Mouse (Mus musculus) cerebellum, adult 11 months (tissue): ENCODE data around the gene Poc1a.

Experiments
- DNase-seq: peaks from one replicate; pipeline ENCODE4 v3.0.0; 2022

The Poc1a gene

DNA sequence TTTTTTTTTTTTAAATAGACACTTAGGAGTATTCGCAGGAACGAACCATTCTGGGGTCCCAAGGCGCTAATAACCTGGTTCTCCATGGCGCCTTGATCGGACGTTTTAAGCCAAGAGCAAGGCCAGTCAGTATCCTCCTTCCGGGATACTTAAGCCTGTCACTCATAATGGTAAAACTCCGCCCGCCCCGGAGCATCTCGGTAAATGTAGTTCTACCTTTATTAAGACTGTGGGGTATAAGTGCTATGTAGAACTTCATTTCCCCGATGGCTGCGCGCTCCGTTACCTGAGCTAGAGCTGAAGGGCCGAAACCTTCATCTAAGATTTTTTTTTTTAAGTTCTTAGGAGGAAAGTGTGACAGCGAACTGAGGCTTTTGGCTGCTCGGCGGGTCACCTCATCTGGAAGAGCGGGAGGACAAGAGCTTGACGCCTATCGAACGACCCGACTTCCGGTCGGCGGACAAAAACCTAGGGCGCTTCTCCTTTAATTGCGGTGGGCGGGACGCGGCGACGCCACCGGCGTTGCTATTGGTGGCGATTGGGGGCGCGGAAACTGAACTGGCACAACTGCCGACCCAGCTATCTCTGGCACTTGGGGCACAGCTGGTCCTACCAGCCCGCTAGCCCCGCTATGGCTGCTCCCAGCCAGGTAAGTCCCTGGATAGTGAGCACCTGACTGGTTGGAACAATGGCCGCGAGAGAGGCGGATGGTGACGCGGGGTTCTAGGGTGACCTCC is at the start of gene Poc1a:
Gene Poc1a, plus strand, starts transcription at position 254 of the 737 bp plus-strand sequence.
- peak; percentile 88 for DNase-seq

DNA sequence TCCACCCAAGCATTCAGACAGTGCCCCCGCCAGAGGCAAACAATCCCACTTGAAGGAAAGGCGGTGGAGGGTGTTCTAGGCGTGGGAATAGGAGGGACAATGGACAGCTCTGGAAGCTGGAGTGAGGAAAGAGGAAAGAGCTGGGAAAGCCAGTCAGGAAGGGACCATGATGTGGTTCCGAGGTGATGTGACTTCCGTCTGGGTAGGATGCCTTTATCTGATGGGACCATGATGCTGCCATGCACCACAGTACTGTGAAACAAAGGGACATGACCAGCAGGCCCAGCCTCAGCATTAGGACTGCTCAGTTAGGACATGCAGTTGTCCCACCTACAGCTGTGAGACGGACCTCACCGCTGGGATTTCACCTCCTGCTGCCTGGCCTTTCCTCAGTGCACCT is 49.6 kb upstream of the Poc1a start:
- DNase-seq, result no peak

GRCm38 (mm10) chr9:106231816-106232215 is 49.0 kb upstream of the Poc1a start:
- no peak for DNase-seq

DNA sequence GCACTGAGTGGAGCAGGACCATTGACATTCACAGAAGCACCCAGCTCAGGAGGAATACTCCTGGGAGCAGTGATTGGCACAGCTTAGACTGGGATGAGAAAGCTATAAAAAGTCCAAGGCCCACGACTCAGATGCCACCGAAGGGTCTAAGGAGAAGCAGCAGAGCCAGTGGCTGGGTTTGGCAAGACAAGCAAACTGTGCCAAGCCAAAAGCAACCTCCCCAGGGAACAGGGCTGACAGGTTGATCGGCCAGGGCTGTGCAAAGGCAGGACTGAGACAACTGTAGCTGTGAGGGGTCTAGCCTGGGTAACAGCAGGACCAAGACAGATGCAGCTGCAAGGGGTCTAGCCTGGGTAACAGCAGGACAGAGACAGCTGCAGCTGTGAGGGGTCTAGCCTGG is 47.9 kb upstream of the Poc1a start:
- no peak for DNase-seq

- DNase-seq, result no peak
Measured at GRCm38 (mm10) chr9:106233953-106234352, 46.9 kb upstream of the Poc1a start.

- DNase-seq, result no peak
Measured at GRCm38 (mm10) chr9:106235194-106235830, 45.5 kb upstream of the Poc1a start.

- no peak for DNase-seq
Measured at GRCm38 (mm10) chr9:106236156-106236817, 44.6 kb upstream of the Poc1a start.

- no peak for DNase-seq
Measured at GRCm38 (mm10) chr9:106236818-106237211, 44.0 kb upstream of the Poc1a start.

- no peak for DNase-seq
Measured at GRCm38 (mm10) chr9:106237401-106237800, 43.5 kb upstream of the Poc1a start.

DNA sequence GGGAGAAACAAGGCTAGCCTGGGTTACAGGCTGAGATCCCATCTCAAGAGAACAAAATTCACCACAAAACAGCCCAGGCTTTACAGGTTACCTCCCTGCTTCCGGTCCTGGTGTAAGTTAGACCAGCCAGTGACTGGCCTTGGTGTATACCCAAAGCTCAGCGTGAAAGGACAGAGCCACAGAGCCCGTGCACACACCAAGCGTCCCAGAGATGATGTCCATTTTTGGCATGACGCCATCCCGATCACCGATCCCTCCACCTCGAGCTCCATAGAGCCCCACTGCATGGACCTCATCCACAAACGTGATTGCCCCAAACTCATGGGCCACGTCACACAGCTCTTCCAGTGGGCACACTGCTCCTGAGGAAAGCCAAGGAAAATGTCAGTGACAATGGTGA is 43.0 kb upstream of the Poc1a start:
- no peak for DNase-seq

- DNase-seq, result no peak
Measured at GRCm38 (mm10) chr9:106241541-106242164, 39.2 kb upstream of the Poc1a start.

- DNase-seq, result peak; percentile 77
Measured at GRCm38 (mm10) chr9:106242813-106243488, 37.9 kb upstream of the Poc1a start.

DNA sequence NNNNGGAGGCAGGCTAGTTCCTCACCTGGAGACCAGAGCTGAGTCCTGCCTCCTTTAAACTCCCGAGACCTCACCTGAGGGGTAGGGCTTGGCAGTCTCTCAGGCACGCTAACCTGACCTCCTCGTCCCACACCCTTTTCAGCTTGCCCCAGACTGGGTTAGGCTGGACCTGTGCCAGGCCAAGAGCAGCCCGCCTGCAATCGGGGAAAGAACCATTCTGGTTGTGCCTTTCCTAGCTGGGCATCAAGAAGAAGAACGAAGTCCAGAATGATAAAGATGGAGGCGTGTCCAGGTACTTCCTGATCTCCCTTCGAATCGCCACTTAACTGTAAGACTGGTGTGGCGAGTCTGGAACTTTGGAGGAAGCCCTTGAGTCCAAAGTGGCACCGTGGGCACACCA is 31.3 kb upstream of the Poc1a start:
- DNase-seq, result no peak

DNA sequence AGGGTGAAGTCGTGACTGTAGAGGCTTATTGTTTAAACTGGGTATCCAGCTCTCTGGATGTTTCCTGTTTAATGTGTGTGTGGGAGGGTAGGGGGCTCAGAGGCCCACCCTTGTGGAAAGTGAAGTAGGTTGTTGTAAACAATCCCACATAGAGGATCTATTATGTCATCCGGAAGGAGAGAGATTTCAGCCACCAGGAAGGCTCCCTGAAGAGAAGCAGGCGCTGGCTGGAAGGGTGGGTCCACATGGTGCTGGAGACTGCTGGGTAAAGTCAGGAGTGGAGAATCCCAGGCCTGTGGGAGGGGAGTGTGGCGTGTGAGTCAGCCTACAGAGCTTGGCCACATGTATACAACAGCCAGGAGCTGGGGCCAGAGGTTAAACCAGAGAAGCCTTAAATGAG is 30.6 kb upstream of the Poc1a start:
- no peak for DNase-seq

GRCm38 (mm10) chr9:106251066-106251465 is 29.8 kb upstream of the Poc1a start:
- DNase-seq, result no peak

DNA sequence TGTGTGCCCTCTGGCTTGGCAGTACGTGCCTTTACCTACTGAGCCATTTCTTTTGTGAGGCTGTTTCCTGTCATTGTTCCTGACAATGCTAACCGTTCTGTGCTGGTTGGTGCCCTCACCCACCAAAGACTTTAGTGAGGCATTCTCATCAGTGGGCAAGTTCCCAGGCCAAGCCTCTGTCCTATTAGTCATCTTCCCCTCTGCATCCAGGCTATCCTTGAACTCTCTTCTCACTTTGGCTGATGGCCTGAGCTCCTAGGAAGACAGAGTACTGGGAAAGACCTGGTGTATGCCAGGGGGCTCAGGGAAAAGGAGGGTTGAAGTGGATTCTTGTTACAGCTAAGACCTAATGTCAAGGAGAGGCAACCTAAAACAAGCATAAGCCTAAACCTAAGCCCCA is 26.9 kb upstream of the Poc1a start:
- DNase-seq, result no peak

- DNase-seq, result no peak
Measured at GRCm38 (mm10) chr9:106258412-106258811, 22.4 kb upstream of the Poc1a start.

GRCm38 (mm10) chr9:106258990-106259389 is 21.9 kb upstream of the Poc1a start:
- DNase-seq, result no peak

- no peak for DNase-seq
Measured at GRCm38 (mm10) chr9:106261058-106261457, 19.8 kb upstream of the Poc1a start.

GRCm38 (mm10) chr9:106261491-106261890 is 19.4 kb upstream of the Poc1a start:
- DNase-seq, result no peak

DNA sequence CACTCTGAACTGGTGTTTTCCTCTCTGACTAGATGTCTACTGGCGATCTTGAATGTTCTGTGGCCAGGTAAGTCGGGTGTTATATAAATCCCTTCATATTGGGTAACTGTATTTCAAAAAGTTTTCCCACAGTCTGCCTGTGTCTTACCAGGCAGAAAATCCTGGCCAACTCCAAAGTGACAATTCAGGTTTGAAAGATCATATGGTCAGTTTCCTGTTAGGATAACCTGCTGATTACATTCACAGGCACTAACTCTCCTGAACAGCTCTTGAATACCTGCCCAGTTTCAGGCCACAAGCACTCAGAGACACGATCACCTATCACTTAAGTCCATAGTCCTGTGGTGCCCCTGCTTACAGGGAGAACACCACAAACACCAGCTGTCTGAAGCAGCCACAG is 18.8 kb upstream of the Poc1a start:
- DNase-seq, result no peak

- DNase-seq, result no peak
Measured at GRCm38 (mm10) chr9:106263381-106263924, 17.4 kb upstream of the Poc1a start.
